Mouse (Mus musculus) midbrain, embryonic 14.5 days (tissue): ENCODE data around the gene Hebp2. TPM values are rescaled to one million over a fixed set of nuclear protein-coding genes. Genes with fewer than 3 reads are reported as not detected.

ENCODE experiments used
- polyA plus RNA-seq: library from polyadenylated mRNA; unstranded; fragments of >200 nt; fragmentation: Nextera tagmentation; extraction: Ambion mirVana; gene quantifications from 2 replicates; pipeline ENCODE4 v1.2.1, GENCODE M21; 2014

Gene Hebp2
- polyA plus RNA-seq, 1 experiment from 2014 or later = 9.4 TPM

Other genes with a start within 250 kb of the Hebp2 start
- 13.9 and 16.9 TPM in 2 replicates for gene Nhsl1, start 227.1 kb downstream of the Hebp2 start, polyA plus RNA-seq
- 7.8 and 8.7 TPM in 2 replicates for gene Arfgef3, start 197.9 kb upstream of the Hebp2 start, polyA plus RNA-seq
- 0.11 and 0.42 TPM in 2 replicates for gene Gm4922, start 240.7 kb upstream of the Hebp2 start, polyA plus RNA-seq